Mouse (Mus musculus) bone marrow macrophage, adult 2 months (primary cell): ENCODE data around the gene Slc39a11. TPM values are rescaled to one million over a fixed set of nuclear protein-coding genes. Genes with fewer than 3 reads are reported as not detected.

ENCODE experiments used
- H3K27ac ChIP-seq: 2 replicates; pipeline ENCODE4 v1.5.1; 2012; ENCODE audit warnings: low read depth, low read length; ENCODE audit not compliant: insufficient read depth
- H3K4me1 ChIP-seq: 2 replicates; pipeline ENCODE4 v1.6.1; 2012; ENCODE audit warnings: low read length; ENCODE audit not compliant: control insufficient read depth, insufficient read depth
- H3K4me3 ChIP-seq: 2 replicates; pipeline ENCODE4 v1.5.1; 2012; ENCODE audit warnings: mild to moderate bottlenecking, low read length, moderate library complexity; ENCODE audit not compliant: insufficient read depth
- CTCF ChIP-seq: IDR thresholded peaks from 2 replicates; pipeline ENCODE4 v1.5.1; 2012; ENCODE audit warnings: low read depth, mild to moderate bottlenecking, low read length, moderate library complexity
- POLR2A ChIP-seq: IDR thresholded peaks from 2 replicates; pipeline ENCODE4 v1.6.1; 2012; ENCODE audit warnings: mild to moderate bottlenecking, low read depth, low read length, borderline replicate concordance
- polyA plus RNA-seq: library from polyadenylated mRNA; stranded (reverse); fragments of >200 nt; gene quantifications from 2 replicates; pipeline ENCODE4 v1.2.4, GENCODE M21; 2012; ENCODE audit not compliant: missing spikeins, insufficient read depth, insufficient read length

The Slc39a11 gene
- polyA plus RNA-seq, 1 experiment: 24.3 TPM

DNA sequence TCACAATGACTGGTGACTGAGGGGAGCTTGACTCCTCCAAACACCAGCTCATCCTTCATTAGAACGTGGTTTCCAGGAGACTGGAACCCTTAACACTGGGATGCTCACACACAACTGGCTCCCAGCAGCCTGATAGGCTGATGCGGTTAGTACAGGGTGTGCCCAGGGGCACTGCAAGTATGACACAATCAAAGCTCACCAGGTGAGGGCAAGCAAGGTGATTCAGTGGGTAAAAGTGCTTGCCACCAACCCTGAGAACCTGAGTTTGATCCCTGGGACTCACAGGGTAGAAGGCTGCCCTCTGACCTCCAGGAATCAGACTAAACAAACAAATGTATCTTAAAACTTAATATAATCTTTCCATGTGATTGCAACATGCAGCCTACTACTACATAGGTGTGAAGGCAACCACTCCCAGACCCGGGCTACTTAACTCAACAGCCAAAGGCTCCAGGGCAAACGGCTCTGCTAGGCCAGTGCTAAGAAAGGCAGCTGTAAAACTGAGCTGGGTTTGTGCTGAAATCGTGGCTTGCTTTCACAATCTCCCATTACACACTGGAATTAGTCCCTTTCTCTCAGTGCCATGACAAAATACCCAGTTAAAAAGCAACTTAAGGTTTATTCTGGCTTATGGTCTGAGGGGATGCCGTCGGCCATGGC, 95.0 kb downstream of the Slc39a11 start:
- no peak for TF ChIP-seq POLR2A
- TF ChIP-seq CTCF: no peak
- Histone ChIP-seq H3K27ac (no peak overlapping the region), H3K4me1 (no peaks in the 10 kb centered on the region; the same call in 1 of the 2 replicates)

DNA sequence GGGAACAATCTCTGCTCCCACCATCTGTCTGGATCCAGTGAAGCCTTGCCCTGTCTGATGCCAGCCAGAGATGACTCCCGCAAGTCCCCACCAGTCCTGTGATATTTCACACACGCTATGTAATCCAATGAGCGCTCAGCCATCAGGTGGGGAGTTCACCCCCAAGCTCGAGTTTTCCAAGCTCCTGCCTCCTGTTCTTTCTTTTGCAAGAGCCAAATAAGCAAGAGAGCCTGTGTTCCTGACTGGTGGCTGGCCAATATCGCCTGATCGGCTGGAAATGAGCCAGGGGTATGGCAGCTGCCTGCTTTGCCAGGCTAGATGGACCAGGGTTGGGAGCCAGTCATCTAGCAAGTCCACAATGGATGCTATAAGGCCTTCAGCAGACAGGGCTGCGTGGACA, 95.7 kb downstream of the Slc39a11 start:
- H3K4me3 ChIP-seq: no peak overlapping the region
- no peak overlapping the region for H3K27ac ChIP-seq
- no peak for TF ChIP-seq POLR2A
- TF ChIP-seq CTCF: no peak
- H3K4me1 ChIP-seq: no peaks in the 10 kb centered on the region; the same call in 1 of the 2 replicates

More for the DNA sequence above, 95.0 kb downstream of the Slc39a11 start:
- no peak overlapping the region for H3K4me3 ChIP-seq

DNA sequence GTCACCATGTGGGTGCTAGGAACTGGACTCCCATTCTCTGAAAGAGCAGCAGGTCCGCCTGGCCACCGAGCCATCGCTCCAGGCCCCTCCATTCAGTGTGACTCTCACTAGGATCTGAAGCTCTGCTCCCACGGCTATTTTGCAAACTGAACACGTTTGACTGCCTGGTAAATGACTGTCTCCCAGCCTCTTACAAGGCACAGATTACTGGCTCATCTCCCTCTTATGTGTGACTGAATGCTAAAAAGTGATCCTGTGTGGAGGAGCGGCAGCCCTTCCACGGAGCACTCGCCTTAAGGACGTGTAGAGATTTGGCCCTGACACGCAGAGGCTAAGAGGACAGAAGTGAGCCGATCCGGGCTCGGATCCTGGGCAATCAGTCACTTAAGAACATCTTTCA, 96.3 kb downstream of the Slc39a11 start:
- Histone ChIP-seq H3K4me3 (no peak overlapping the region), H3K4me1 (no peaks in the 10 kb centered on the region; the same call in 1 of the 2 replicates), H3K27ac (no peak overlapping the region)
- TF ChIP-seq CTCF (no peak), POLR2A (no peak)

DNA sequence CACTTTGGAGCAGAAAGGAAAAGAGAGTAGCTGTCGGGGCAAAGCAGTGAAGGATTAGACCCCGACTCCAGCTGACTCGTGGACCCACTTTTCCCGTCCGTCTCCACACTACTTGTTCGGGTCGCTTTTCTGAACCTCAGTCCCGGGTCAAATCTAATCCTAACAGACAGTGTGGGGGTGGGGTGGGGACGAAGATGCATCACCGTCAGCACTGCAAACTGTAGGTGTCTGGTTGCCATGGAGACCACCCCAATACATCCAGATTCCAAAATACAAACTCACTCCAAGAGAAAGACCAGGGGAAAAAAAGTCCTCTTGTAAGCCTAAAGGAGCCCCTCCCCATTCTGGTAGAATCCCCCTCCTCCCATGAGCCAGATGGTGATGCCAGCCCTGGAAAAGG, 97.3 kb downstream of the Slc39a11 start:
- no peak overlapping the region for H3K4me3 ChIP-seq
- TF ChIP-seq POLR2A: no peak
- TF ChIP-seq CTCF: no peak
- no peak overlapping the region for H3K27ac ChIP-seq
- H3K4me1 ChIP-seq: no peaks in the 10 kb centered on the region; the same call in 1 of the 2 replicates

DNA sequence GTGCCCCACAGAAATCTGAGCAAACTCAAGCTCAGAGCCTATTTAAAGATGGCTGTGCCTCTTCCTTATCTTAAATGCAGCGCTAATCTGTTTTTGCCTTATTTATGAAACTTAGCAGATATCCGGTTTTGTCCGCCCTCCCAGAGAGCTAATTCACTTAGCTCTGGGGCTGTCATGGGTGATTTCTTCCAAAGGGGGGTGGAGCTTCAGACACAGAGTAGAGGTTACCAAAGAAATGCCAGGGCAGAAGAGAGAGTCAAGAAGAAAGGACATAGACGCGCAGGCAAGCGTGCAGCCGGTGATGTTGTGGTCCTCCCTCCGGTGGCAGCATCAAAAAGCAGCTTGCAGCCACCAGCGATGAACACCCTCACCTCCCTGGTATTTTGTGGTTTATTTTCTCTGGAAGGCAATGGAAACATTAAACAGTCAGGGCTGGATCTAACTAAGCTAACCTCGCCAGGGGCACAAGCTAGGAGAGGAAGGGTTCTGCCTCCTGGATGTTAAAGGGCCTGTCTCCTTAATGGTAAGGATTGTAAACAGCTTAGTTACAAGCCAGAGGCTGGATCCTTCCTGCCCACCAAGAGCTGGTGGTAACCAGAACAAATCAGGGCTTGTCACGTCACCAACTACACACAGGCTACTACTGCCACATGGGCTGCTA, 103.5 kb downstream of the Slc39a11 start:
- H3K4me3 ChIP-seq: no peak overlapping the region
- no peak overlapping the region for H3K27ac ChIP-seq
- peaks cover 15% of the 10 kb centered on the region for H3K4me1 ChIP-seq
- TF ChIP-seq CTCF (no peak), POLR2A (no peak)

DNA sequence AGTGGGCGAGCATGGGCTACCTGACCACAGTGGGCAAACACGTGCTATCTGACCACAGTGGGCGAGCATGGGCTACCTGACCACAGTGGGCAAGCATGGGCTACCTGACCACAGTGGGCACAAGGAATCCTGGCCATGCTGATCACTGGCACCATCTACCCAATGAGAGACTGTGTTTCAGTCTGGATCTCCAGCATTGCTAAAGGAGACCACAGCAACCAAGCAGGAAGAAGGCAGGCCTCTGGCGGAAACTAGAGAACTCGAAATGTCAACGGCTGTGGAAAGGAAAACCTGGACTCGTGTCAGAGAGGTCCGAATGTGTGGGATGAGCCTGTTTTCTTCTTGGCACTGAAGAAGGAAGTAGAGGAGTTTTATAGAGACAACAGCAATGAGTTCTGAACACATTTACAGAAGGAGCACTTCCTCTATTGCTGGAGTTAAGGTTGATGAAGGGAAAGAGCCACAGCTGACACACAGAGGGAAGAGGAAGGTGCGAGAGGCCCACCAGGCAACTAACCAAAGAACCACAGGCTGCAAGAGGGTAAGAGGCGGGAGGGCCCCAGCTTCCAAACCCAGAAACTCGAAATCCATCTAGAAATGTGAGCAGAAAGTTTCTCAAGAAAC, 105.8 kb downstream of the Slc39a11 start:
- no peak for TF ChIP-seq CTCF
- TF ChIP-seq POLR2A: no peak
- peaks cover 16% of the 10 kb centered on the region for H3K4me1 ChIP-seq
- peak overlapping the region; percentile 85 for H3K27ac ChIP-seq
- H3K4me3 ChIP-seq: peak overlapping the region; percentile 18; the same call in 1 of the 2 replicates

DNA sequence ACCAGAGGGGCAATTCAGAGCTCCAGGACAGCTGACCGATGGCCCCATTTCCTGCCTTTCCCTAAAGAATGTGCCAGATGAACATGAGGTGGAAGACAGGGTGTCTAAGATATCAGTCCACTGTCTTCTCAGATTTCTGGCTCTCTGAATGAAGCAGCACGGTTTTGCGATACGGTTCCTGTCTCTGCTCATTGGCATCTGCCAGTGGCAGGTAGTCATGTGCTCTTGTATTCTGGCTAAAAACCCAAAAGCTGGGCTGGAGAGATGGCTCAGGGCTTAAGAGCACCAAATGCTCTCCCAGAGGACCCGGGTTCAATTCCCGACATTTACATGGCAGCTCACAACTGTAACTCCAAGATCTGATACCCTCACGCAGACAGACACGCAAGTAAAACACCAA, 108.8 kb downstream of the Slc39a11 start:
- Histone ChIP-seq H3K4me1 (peaks cover 44% of the 10 kb centered on the region), H3K4me3 (no peak overlapping the region), H3K27ac (no peak overlapping the region)
- TF ChIP-seq CTCF (no peak), POLR2A (no peak)

DNA sequence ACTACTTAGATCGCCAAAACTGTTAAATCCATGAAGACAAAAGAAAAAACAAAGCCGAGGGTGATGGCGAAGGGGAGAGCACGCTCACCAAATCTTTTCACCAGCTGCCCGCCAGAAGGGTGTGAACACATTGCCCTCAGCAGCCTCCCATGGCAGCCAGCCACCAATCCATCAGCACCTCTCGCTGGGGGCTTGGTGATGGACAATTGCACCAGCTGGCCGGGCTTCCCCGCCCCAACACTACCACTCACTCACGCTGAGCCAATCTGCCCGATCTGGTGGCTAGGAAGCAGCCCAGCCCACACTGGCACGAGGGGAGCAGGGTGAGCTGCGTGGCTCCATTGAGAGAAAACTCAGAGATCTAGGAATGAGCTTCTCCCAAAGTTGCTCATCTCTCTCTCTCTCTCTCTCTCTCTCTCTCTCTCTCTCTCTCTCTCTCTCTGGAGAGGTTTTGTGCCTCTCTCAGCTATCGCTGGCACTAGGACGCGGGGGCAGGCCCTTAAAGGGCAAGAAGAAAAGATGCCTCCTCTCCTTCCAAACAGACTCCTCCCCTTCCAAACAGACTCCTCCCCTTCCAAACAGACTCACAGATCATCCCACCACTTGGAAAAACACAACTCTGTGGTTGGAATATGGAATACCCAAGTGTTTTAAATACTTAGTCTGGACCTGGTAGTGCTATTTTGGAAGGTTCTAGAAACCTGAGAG, 110.2 kb downstream of the Slc39a11 start:
- H3K4me3 ChIP-seq: no peak overlapping the region
- H3K4me1 ChIP-seq: peaks cover 41% of the 10 kb centered on the region
- H3K27ac ChIP-seq: no peak overlapping the region
- no peak for TF ChIP-seq CTCF
- TF ChIP-seq POLR2A: no peak

DNA sequence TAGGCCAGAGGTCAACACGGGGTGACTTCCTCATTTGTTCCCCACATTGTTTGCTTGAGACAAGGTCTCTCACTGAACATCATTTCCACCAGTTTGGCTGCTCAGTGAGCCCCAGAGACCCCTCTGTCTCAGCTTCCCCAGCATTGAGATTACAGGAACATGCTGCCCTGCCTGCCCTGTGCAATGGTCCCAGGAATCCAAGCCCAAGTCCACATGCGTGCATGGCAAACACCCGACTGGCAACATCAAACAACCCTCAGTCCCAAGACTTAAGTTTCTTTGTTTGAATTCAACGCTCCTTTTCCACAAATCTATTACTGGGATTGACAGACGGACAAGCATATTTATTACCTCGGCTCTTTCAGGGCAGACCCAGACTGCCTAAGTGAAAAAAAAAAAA, 110.8 kb downstream of the Slc39a11 start:
- no peak overlapping the region for H3K4me3 ChIP-seq
- TF ChIP-seq CTCF: no peak
- no peak for TF ChIP-seq POLR2A
- no peak overlapping the region for H3K27ac ChIP-seq
- peaks cover 38% of the 10 kb centered on the region for H3K4me1 ChIP-seq

DNA sequence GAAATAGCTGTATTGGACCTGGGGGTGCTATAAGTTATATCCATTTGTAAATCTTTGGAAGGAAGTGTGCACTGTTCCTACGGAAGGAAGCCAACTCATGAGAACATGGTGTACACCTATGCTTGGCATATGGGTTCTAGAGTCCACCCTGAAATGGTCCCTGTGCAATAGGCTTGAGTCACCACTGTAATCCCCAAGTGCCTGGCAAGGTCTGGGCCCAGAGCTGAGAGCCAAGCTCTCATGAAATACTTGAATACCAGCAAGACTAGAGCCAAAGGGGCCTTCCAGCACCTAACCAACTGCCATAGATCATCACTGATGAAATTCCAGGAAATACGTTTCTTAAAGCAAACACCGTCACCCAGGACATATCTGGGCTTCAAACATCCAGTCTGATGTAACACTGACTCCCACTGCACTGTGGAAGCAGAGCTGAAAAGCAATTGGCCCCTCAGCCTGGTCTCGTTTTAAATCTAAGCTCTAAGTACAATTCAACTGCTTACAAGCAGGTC, 111.4 kb downstream of the Slc39a11 start:
- Histone ChIP-seq H3K4me3 (no peak overlapping the region), H3K27ac (no peak overlapping the region), H3K4me1 (peaks cover 32% of the 10 kb centered on the region)
- TF ChIP-seq CTCF (no peak), POLR2A (no peak)
